ENCODE assay signal across 26 mouse cellular contexts in the genomic region with DNA sequence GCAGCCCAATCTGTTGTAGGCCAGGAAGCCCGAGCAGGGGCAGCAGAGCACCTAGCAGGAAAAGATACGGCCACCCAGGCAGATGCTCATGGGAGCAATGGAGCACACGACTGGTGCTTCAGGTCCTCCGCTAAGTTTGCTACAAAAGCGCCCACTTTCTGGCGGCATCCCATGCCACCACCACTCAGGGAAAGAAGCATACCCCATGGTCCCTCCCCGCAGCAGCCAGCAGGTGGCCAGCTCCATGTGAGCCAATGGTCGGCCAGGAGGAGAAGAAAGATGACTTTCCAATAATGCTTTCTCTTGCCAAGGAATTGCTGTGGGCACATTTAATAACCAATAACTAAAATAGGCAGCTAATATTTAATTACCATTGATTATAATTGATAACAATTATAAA.
A peak's percentile ranks its signal among the peaks of the same experiment; 100 is the strongest.
DNase-seq lines count a peak whose midpoint lies in the region; ATAC-seq and TF ChIP-seq lines count a peak whose summit lies in the region.
"Had no signal": no experiment of that assay in that cellular context is flagged by ENCODE, and none has a peak within 500 bp of the region (broad histone marks: within the 10 kb centered on the region; RNA-seq: fewer than 3 reads in every experiment).

No protein-coding gene starts in this region.

- no peak overlapping the region for H3K4me3 ChIP-seq in liver, embryonic 14.5 days (ENCODE audit: insufficient read depth in 1 of 2, low read depth in 2 of 2, low read length in 2 of 2)
- H3K4me3 ChIP-seq in liver, embryonic 12.5 days: no peak overlapping the region
- no peak overlapping the region for H3K4me3 ChIP-seq in neural tube, embryonic 15.5 days (replicated peaks)
- H3K4me3 ChIP-seq: forebrain, embryonic 13.5 days; gastrocnemius, adult 2 months; layer of hippocampus, adult 2 months; limb, embryonic 12.5 days; liver, embryonic 15.5 days; lung, embryonic 15.5 days; midbrain, embryonic 15.5 days; myocyte; neural tube, embryonic 13.5 days had no signal

- no peak for DNase-seq in liver, embryonic 14.5 days (ENCODE audit: low read depth in 3 of 3, low spot score in 3 of 3)
- DNase-seq in ES-CJ7 (ENCODE audit: low read depth, low spot score): peak; percentile 61
- peak; percentile 60 for DNase-seq in ZHBTc4 (ENCODE audit: low read depth, low spot score)
- DNase-seq in adrenal gland, adult 18-20 months (ENCODE audit: low spot score in 2 of 2): no peak
- DNase-seq in layer of hippocampus, postnatal 25 days (ENCODE audit: extremely low spot score in 1 of 2, low spot score in 1 of 2): no peak
- DNase-seq: adrenal gland, postnatal 36 days; cerebellum, adult 2 months; cerebellum, postnatal 25 days; gastrocnemius, adult 2 months; heart, postnatal 4 days; kidney, postnatal 25 days; layer of hippocampus, postnatal 36 days; lung, postnatal 36 days; right cerebral cortex, postnatal 4 days had no signal

- ATAC-seq in liver, embryonic 14.5 days (ENCODE audit: insufficient read depth): no peak
- ATAC-seq in liver, embryonic 12.5 days: no peak
- ATAC-seq in neural tube, embryonic 15.5 days (ENCODE audit: low FRiP score): no peak
- ATAC-seq: forebrain, embryonic 13.5 days; inflammation-experienced regulatory T-cells, adult 6 months; midbrain, embryonic 15.5 days had no signal

- peak; percentile 13; the same call in 1 of the 2 replicates for TF ChIP-seq CTCF in liver, embryonic 14.5 days (IDR thresholded peaks at IDR 0.05; ENCODE audit: low read depth)

- H3K27ac ChIP-seq in liver, embryonic 14.5 days: no peak overlapping the region
- H3K27ac ChIP-seq in liver, embryonic 12.5 days: no peak overlapping the region
- H3K27ac ChIP-seq in neural tube, embryonic 15.5 days (replicated peaks): no peak overlapping the region
- H3K27ac ChIP-seq: forebrain, embryonic 13.5 days; gastrocnemius, adult 2 months; hindbrain, embryonic 14.5 days; layer of hippocampus, adult 2 months; limb, embryonic 12.5 days; liver, embryonic 15.5 days; lung, embryonic 15.5 days; midbrain, embryonic 15.5 days; neural tube, embryonic 13.5 days had no signal

- H3K9me3 ChIP-seq in liver, embryonic 14.5 days (ENCODE audit: control insufficient read depth, low read length): no peaks in the 10 kb centered on the region
- H3K9me3 ChIP-seq in liver, embryonic 12.5 days (replicated peaks): no peaks in the 10 kb centered on the region
- H3K9me3 ChIP-seq in neural tube, embryonic 15.5 days (replicated peaks): no peaks in the 10 kb centered on the region; the same call in 1 of the 2 replicates

- H3K27me3 ChIP-seq in liver, embryonic 14.5 days (ENCODE audit: control insufficient read depth, insufficient read depth, low read length): no peaks in the 10 kb centered on the region
- no peaks in the 10 kb centered on the region for H3K27me3 ChIP-seq in liver, embryonic 12.5 days (replicated peaks)
- no peaks in the 10 kb centered on the region for H3K27me3 ChIP-seq in neural tube, embryonic 15.5 days (replicated peaks)
- H3K27me3 ChIP-seq: forebrain, embryonic 13.5 days; limb, embryonic 12.5 days; liver, embryonic 15.5 days; lung, embryonic 15.5 days; midbrain, embryonic 15.5 days; neural tube, embryonic 13.5 days had no signal

- no peak for TF ChIP-seq EP300 in liver, embryonic 14.5 days (IDR thresholded peaks at IDR 0.05; ENCODE audit: low read depth)

- WGBS in liver, embryonic 14.5 days (ENCODE audit: insufficient replicate concordance): 69% methylated on average over 8 of the region's 8 CpGs
- 86% methylated on average over 8 of the region's 8 CpGs for WGBS in liver, embryonic 12.5 days (ENCODE audit: insufficient replicate concordance)
- 92% methylated on average over 8 of the region's 8 CpGs for WGBS in neural tube, embryonic 15.5 days

- H3K36me3 ChIP-seq in liver, embryonic 14.5 days (replicated peaks; ENCODE audit: control insufficient read depth, insufficient read depth, low read depth): no peaks in the 10 kb centered on the region
- no peaks in the 10 kb centered on the region for H3K36me3 ChIP-seq in liver, embryonic 12.5 days
- H3K36me3 ChIP-seq in neural tube, embryonic 15.5 days: no peaks in the 10 kb centered on the region
- H3K36me3 ChIP-seq: limb, embryonic 12.5 days; liver, embryonic 15.5 days; lung, embryonic 15.5 days; midbrain, embryonic 15.5 days; neural tube, embryonic 13.5 days had no signal

- H3K9ac ChIP-seq in liver, embryonic 14.5 days (replicated peaks): no peak overlapping the region
- H3K9ac ChIP-seq in liver, embryonic 12.5 days: no peak overlapping the region
- no peak overlapping the region for H3K9ac ChIP-seq in neural tube, embryonic 15.5 days (replicated peaks)
- H3K9ac ChIP-seq: forebrain, embryonic 13.5 days; hindbrain, embryonic 14.5 days; limb, embryonic 12.5 days; liver, embryonic 15.5 days; lung, embryonic 15.5 days; midbrain, embryonic 15.5 days; neural tube, embryonic 13.5 days had no signal

- H3K4me2 ChIP-seq in liver, embryonic 14.5 days (ENCODE audit: low read depth): no peak overlapping the region
- no peak overlapping the region for H3K4me2 ChIP-seq in liver, embryonic 12.5 days
- no peak overlapping the region for H3K4me2 ChIP-seq in neural tube, embryonic 15.5 days
- H3K4me2 ChIP-seq: forebrain, embryonic 13.5 days; hindbrain, embryonic 14.5 days; limb, embryonic 12.5 days; liver, embryonic 15.5 days; lung, embryonic 15.5 days; midbrain, embryonic 15.5 days; neural tube, embryonic 13.5 days had no signal

- H3K4me1 ChIP-seq in liver, embryonic 14.5 days (replicated peaks; ENCODE audit: control insufficient read depth in 2 of 2, insufficient read depth in 2 of 2, low read length in 1 of 2): no peaks in the 10 kb centered on the region
- no peaks in the 10 kb centered on the region for H3K4me1 ChIP-seq in liver, embryonic 12.5 days
- no peaks in the 10 kb centered on the region for H3K4me1 ChIP-seq in neural tube, embryonic 15.5 days
- H3K4me1 ChIP-seq: forebrain, embryonic 13.5 days; limb, embryonic 12.5 days; liver, embryonic 15.5 days; lung, embryonic 15.5 days; midbrain, embryonic 15.5 days; neural tube, embryonic 13.5 days had no signal

Comparison
In these comparisons a context has a peak if more than half of its experiments do, and no peak if none do; other contexts are left out.
1. DNase-seq: peak in ES-CJ7 (single experiment) and ZHBTc4 (single experiment); none in liver, embryonic 14.5 days (0 of 3), adrenal gland, adult 18-20 months (0 of 2) and layer of hippocampus, postnatal 25 days (0 of 2).